Mouse (Mus musculus) ES-E14 (cell line): ENCODE measurements around the gene Tceal8. TPM values are rescaled to one million over a fixed set of nuclear protein-coding genes. Genes with fewer than 3 reads are reported as not detected.

ENCODE experiments used
- DNase-seq: peaks from one replicate; pipeline ENCODE4 v3.0.0-alpha.2; 2013; ENCODE audit warnings: low read depth, low spot score
- H3K27ac ChIP-seq: 2 replicates; pipeline ENCODE4 v1.5.1; 2012; ENCODE audit warnings: low read depth, mild to moderate bottlenecking, low read length, moderate library complexity, mixed read lengths; ENCODE audit not compliant: poor library complexity, insufficient read depth, severe bottlenecking
- H3K36me3 ChIP-seq: 2 replicates; pipeline ENCODE4 v1.6.1; 2012; ENCODE audit warnings: mild to moderate bottlenecking, low read length, moderate library complexity, mixed read lengths; ENCODE audit not compliant: control insufficient read depth, poor library complexity, insufficient read depth, severe bottlenecking
- H3K4me1 ChIP-seq, 2 experiments: fragments of 150-350 bp in 1 of 2; sonication (generic) in 1 of 2; 2 replicates each; pipeline ENCODE4 v1.6.1; 2012; ENCODE audit warnings: low read length in 2 of 2, mild to moderate bottlenecking in 1 of 2, mixed read lengths in 1 of 2; ENCODE audit not compliant: control insufficient read depth in 2 of 2, insufficient read depth in 2 of 2, poor library complexity in 1 of 2
- H3K4me3 ChIP-seq, 2 experiments: fragments of 150-350 bp in 1 of 2; sonication (generic) in 1 of 2; 2 replicates each; pipeline ENCODE4 v1.5.1; 2012; ENCODE audit warnings: low read length in 2 of 2, low read depth in 1 of 2, mild to moderate bottlenecking in 1 of 2, mixed read lengths in 1 of 2; ENCODE audit not compliant: insufficient read depth in 1 of 2, poor library complexity in 1 of 2, severe bottlenecking in 1 of 2
- H3K9ac ChIP-seq: 2 replicates; pipeline ENCODE4 v1.6.1; 2012; ENCODE audit warnings: low read depth, mild to moderate bottlenecking, low read length, mixed read lengths; ENCODE audit not compliant: poor library complexity, insufficient read depth, severe bottlenecking
- H3K9me3 ChIP-seq: fragments of 150-350 bp; sonication (generic); 2 replicates; pipeline ENCODE4 v1.6.1; 2012; ENCODE audit warnings: low read depth, mild to moderate bottlenecking, low read length; ENCODE audit not compliant: control insufficient read depth, insufficient read depth
- CHD2 ChIP-seq: IDR thresholded peaks from 2 replicates; pipeline ENCODE4 v1.6.1; 2014; ENCODE audit warnings: mild to moderate bottlenecking, low read depth, low read length, inconsistent platforms
- HCFC1 ChIP-seq: IDR thresholded peaks from 2 replicates; pipeline ENCODE4 v1.6.1; 2012; ENCODE audit warnings: low read length, inconsistent platforms, borderline replicate concordance; ENCODE audit not compliant: insufficient read depth
- MAFK ChIP-seq: IDR thresholded peaks from 2 replicates; pipeline ENCODE4 v1.6.1; 2014; ENCODE audit warnings: mild to moderate bottlenecking, low read depth, low read length, inconsistent platforms; ENCODE audit not compliant: insufficient read depth
- ZC3H11A ChIP-seq: IDR thresholded peaks from 2 replicates; pipeline ENCODE4 v1.6.1; 2012; ENCODE audit warnings: low read depth, mild to moderate bottlenecking, inconsistent platforms, low read length, borderline replicate concordance
- ZNF384 ChIP-seq: IDR thresholded peaks from 2 replicates; pipeline ENCODE4 v1.6.1; 2012; ENCODE audit warnings: low read depth, low read length, inconsistent platforms
- in situ Hi-C, 2 experiments: fragments of 600-800 bp; cut with MboI; formaldehyde crosslinking; loops; one replicate each; pipeline ENCODE4 v1.15.1; 2025; ENCODE audit warnings: low sequenced_read_pairs in 2 of 2, inconsistent platforms in 1 of 2; ENCODE audit not compliant: unreplicated experiment in 2 of 2
- total RNA-seq: library from RNA; depleted of rRNA; stranded (reverse); fragments of 300-350 nt; gene quantifications from 2 replicates; pipeline ENCODE4 v1.2.3, GENCODE M21; 2012

The Tceal8 gene
- total RNA-seq, 1 experiment: 76.2 TPM

DNA sequence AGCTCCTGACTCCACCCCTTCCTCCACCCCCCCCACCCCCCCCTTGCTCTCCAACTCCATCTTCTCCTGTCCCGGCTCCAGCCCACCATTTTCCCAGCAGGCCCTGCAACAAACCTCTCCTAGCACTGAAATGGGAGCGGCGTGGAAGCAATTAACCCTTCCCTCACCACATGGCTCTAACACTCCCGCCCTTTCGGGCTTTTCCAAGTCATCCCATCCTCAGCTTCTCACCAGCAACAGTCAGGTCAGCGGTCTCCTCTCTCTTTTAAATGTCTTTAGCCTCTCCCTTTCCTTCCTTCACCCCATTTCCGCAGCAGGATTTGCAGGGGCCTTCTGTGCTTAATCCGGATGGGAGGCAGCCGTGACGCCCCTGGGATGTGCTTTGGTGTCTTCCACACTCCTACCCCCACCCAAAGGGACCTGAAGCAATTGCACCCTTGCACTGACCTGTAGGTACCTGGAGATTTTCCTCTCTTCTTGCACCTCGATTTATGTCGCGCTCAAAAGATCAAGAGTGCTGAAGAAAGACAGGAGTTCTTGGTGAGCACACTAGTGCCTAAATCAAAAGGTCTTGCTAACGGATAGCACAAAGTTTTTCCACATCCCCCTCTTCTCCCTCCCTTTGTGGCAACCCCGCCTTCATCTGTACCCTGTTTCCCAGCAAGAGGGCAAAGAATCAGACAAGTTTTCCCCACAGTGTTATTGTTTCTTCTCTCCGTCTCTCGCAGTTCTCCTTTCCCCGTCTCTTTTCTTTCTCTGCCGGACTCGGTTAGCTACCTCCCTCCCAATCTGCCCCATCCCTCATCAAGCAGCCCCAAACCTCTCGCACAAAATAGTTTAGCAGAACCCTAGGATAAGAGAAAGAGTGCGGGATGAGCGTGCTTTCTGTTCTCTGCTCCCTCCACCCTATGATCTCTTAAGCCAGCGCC lies 689 bp downstream of the Tceal8 start:
- H3K36me3 ChIP-seq: no peaks in the 10 kb centered on the region
- H3K4me3 ChIP-seq: peak overlapping the region; percentile 76 to 93
- H3K4me1 ChIP-seq: peaks cover 0 to 3% of the 10 kb centered on the region in 2 experiments; a peak in 1 of 4 replicates
- H3K9ac ChIP-seq: peak overlapping the region; percentile 85
- H3K9me3 ChIP-seq: no peaks in the 10 kb centered on the region
- DNase-seq: peak; percentile 62
- in situ Hi-C loops: no loop called here
- TF ChIP-seq CHD2: no peak
- no peak for TF ChIP-seq MAFK
- no peak for TF ChIP-seq ZC3H11A
- TF ChIP-seq HCFC1: no peak
- no peak for TF ChIP-seq ZNF384
- H3K27ac ChIP-seq: peak overlapping the region; percentile 82

GRCm38 (mm10) chrX:136170625-136171024 lies 1.5 kb downstream of the Tceal8 start:
- Histone ChIP-seq H3K9ac (peak overlapping the region; percentile 59; the same call in 1 of the 2 replicates), H3K4me1 (peaks cover 0 to 3% of the 10 kb centered on the region in 2 experiments; a peak in 1 of 4 replicates), H3K4me3 (peak overlapping the region; percentile 53 to 76), H3K27ac (no peak overlapping the region), H3K9me3 (no peaks in the 10 kb centered on the region), H3K36me3 (no peaks in the 10 kb centered on the region)
- DNase-seq: no peak
- TF ChIP-seq HCFC1 (no peak), ZC3H11A (no peak), CHD2 (no peak), MAFK (no peak), ZNF384 (no peak)
- in situ Hi-C loops: no loop called here

GRCm38 (mm10) chrX:136144195-136144594 lies 27.9 kb downstream of the Tceal8 start:
- Histone ChIP-seq H3K27ac (no peak overlapping the region), H3K4me1 (no peaks in the 10 kb centered on the region), H3K9ac (no peak overlapping the region), H3K4me3 (no peak overlapping the region), H3K36me3 (no peaks in the 10 kb centered on the region), H3K9me3 (no peaks in the 10 kb centered on the region)
- no peak for DNase-seq
- in situ Hi-C loops: no loop called here
- TF ChIP-seq ZC3H11A (no peak), MAFK (no peak), HCFC1 (no peak), CHD2 (no peak), ZNF384 (no peak)

DNA sequence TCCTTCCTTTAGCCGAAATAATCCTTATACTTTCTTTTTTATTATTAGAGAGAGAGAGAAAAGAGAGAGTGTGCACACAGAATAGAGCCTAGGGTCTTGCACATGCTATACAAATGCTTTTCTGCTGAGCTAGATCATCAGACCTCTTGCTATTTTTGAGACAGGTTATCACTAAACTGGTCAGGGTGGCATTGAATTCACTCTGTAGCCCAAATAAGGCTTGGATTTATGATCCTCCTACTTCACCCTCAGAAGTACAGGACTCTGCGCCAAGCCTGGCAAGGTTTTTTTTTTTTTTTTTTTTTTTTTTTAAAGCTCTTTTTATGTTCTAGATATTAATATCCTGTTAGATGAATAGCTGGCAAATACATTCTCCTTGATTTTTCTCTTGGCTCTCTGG lies 28.4 kb downstream of the Tceal8 start:
- Histone ChIP-seq H3K9me3 (no peaks in the 10 kb centered on the region), H3K4me1 (no peaks in the 10 kb centered on the region), H3K9ac (no peak overlapping the region), H3K27ac (no peak overlapping the region), H3K4me3 (no peak overlapping the region), H3K36me3 (no peaks in the 10 kb centered on the region)
- DNase-seq: no peak
- in situ Hi-C loops: no loop called here
- TF ChIP-seq ZNF384 (no peak), CHD2 (no peak), MAFK (no peak), HCFC1 (no peak), ZC3H11A (no peak)
